Mouse (Mus musculus) G1E (cell line): Measurements from ENCODE around the gene Efnb2. TPM values are rescaled to one million over a fixed set of nuclear protein-coding genes. Genes with fewer than 3 reads are reported as not detected.

ENCODE experiments used
- ATAC-seq: 2 replicates; pipeline ENCODE4 v1.8.0; 2016; ENCODE audit warnings: mild to moderate bottlenecking; ENCODE audit not compliant: insufficient number of reproducible peaks, poor library complexity, low FRiP score, severe bottlenecking; ENCODE audit errors: extremely low read depth
- DNase-seq: peaks from one replicate; pipeline ENCODE4 v3.0.0; 2012; ENCODE audit warnings: low spot score
- H3K27me3 ChIP-seq: 2 replicates; pipeline ENCODE4 v1.6.1; 2012; ENCODE audit warnings: mild to moderate bottlenecking, low read length, inconsistent platforms; ENCODE audit not compliant: insufficient read depth
- H3K36me3 ChIP-seq: replicated peaks from 2 replicates; pipeline ENCODE3; 2012; ENCODE audit warnings: mild to moderate bottlenecking, inconsistent platforms
- H3K4me1 ChIP-seq: 2 replicates; pipeline ENCODE4 v1.6.1; 2012; ENCODE audit warnings: low read depth, low read length, inconsistent platforms, mixed read lengths; ENCODE audit not compliant: insufficient read depth
- H3K4me3 ChIP-seq: 2 replicates; pipeline ENCODE4 v1.5.1; 2012; ENCODE audit warnings: low read depth, mild to moderate bottlenecking, inconsistent platforms, low read length, moderate library complexity, mixed read lengths
- H3K9me3 ChIP-seq: replicated peaks from 2 replicates; pipeline ENCODE4 v1.6.1; 2012; ENCODE audit warnings: inconsistent platforms
- CTCF ChIP-seq: IDR thresholded peaks from 2 replicates; pipeline ENCODE4 v1.5.1; 2012; ENCODE audit warnings: low read depth, low read length, inconsistent platforms, mixed read lengths
- GATA1 ChIP-seq: IDR thresholded peaks from 2 replicates; pipeline ENCODE4 v1.6.1; 2012; ENCODE audit warnings: borderline replicate concordance, low read length, inconsistent platforms, mixed read lengths
- GATA2 ChIP-seq: IDR thresholded peaks from 2 replicates; pipeline ENCODE4 v1.6.1; 2012; ENCODE audit warnings: low read depth, low read length, inconsistent platforms, borderline replicate concordance
- POLR2AphosphoS5 ChIP-seq: IDR thresholded peaks from 2 replicates; pipeline ENCODE4 v1.6.1; 2012; ENCODE audit warnings: low read depth, low read length, inconsistent platforms; ENCODE audit not compliant: insufficient replicate concordance
- TAL1 ChIP-seq: conservative IDR thresholded peaks from 2 replicates; pipeline ENCODE4 v1.6.1; 2012; ENCODE audit warnings: low read depth, low read length, inconsistent platforms, mixed read lengths
- polyA plus RNA-seq: library from polyadenylated mRNA; stranded (reverse); fragments of >175 nt; gene quantifications from 2 replicates; pipeline ENCODE4 v1.2.3, GENCODE M21; 2012
- total RNA-seq, 2 experiments: library from RNA; stranded (forward) in 1 of 2; stranded (reverse) in 1 of 2; fragments of 200-1000 nt in 1 of 2; fragments of >200 nt in 1 of 2; fragmentation: Nextera tagmentation in 1 of 2; gene quantifications; 2 replicates each; pipeline ENCODE4 v1.2.3; 2014 to 2017

Efnb2 gene
- total and polyA plus RNA-seq, 3 experiments = 0.02 to 0.44 (median 0.30) TPM

- no peak overlapping the region for H3K4me3 ChIP-seq
- DNase-seq = no peak
- no peaks in the 10 kb centered on the region for H3K27me3 ChIP-seq
- no peaks in the 10 kb centered on the region for H3K4me1 ChIP-seq
- no peak for ATAC-seq
- TF ChIP-seq TAL1 (no peak), CTCF (no peak), GATA1 (no peak), GATA2 (no peak), POLR2AphosphoS5 (no peak)
- no peaks in the 10 kb centered on the region for H3K36me3 ChIP-seq
- no peaks in the 10 kb centered on the region for H3K9me3 ChIP-seq
Measured at GRCm38 (mm10) chr8:8569280-8569679, 91.8 kb downstream of the Efnb2 start.

DNA sequence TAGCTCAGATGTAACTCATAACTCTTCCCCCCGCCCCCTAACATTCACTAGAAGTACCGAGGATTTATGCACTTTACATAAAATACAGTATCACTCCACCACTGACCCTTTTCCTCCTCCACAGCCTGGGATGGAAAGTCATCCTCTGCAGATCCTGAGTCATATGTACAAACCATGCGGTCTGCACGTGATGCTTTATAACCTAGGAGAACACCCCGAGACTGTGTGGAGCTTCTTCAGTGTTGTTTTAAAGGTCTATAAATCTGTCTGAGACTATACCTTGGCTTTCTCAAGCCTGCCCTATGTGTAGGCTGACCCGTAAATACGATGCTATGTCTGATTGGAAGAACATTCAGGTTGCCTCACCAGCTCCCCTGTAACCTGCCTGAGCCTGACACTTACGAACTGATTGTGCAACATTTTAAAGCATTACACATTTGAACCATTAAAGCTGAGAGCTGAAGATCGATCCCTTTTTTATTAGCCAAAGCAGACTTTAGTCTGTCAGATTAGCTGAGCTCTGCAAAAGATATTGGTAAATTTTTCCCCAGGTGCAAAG, 92.7 kb downstream of the Efnb2 start:
- Histone ChIP-seq H3K4me3 (no peak overlapping the region), H3K36me3 (no peaks in the 10 kb centered on the region), H3K27me3 (no peaks in the 10 kb centered on the region), H3K4me1 (no peaks in the 10 kb centered on the region), H3K9me3 (no peaks in the 10 kb centered on the region)
- ATAC-seq (no peak), DNase-seq (no peak)
- TF ChIP-seq POLR2AphosphoS5 (no peak), GATA1 (no peak), GATA2 (no peak), TAL1 (no peak), CTCF (no peak)

Other genes with a start within 250 kb of the Efnb2 start
- gene Arglu1, start 29.3 kb upstream of the Efnb2 start, total RNA-seq (2014; fragmentation: Nextera tagmentation) = 118 and 128 TPM in 2 replicates
- gene Arglu1, start 29.3 kb upstream of the Efnb2 start, total RNA-seq (2017) = 127 and 138 TPM in 2 replicates
- gene Arglu1, start 29.3 kb upstream of the Efnb2 start, polyA plus RNA-seq = 89.0 and 102 TPM in 2 replicates